Mouse (Mus musculus) layer of hippocampus, adult 8-10 months (tissue): ENCODE results near the gene Marcks. TPM values are rescaled to one million over a fixed set of nuclear protein-coding genes. Genes with fewer than 3 reads are reported as not detected.

ENCODE experiments used
- total RNA-seq, 4 experiments: library from RNA; stranded (reverse); gene quantifications; 2 replicates each; pipeline ENCODE4 v1.2.4; 2022

The Marcks gene
- total RNA-seq, 4 experiments from 2014 or later, result 75.1 to 100 (median 86.0) TPM

Other genes with a start within 250 kb of the Marcks start
- gene Hdac2, start 164.4 kb downstream of the Marcks start, total RNA-seq, result 10 to 100 TPM; 76.0 to 86.9 (median 83.1) TPM